Mouse (Mus musculus): ENCODE results near the gene Hdac9.

GRCm38 (mm10) chr12:34587171-34587570 lies 329.7 kb downstream of the Hdac9 start:
- TF ChIP-seq CTCF (IDR thresholded peaks at IDR 0.05; ENCODE audit: control insufficient read depth, insufficient read depth, insufficient read length) (no peak), MYOD1 (IDR thresholded peaks at IDR 0.05; ENCODE audit: control insufficient read depth, insufficient read length, low read depth) (no peak), USF1 (IDR thresholded peaks at IDR 0.05; ENCODE audit: low read depth) (no peak)

Measured in C2C12 (cell line).